14 mouse cellular contexts compared by ENCODE assay signal in genomic region chr10:116267434-116267822, GRCm38 (mm10). TPM values are rescaled to one million over a fixed set of nuclear protein-coding genes. Genes with fewer than 3 reads are reported as not detected.
DNase-seq lines count a peak whose midpoint lies in the region; ATAC-seq and TF ChIP-seq lines count a peak whose summit lies in the region.
"Had no signal": no experiment of that assay in that cellular context is flagged by ENCODE, and none has a peak within 500 bp of the region (broad histone marks: within the 10 kb centered on the region; RNA-seq: fewer than 3 reads in every experiment).

No protein-coding gene starts in this region.

- H3K4me3 ChIP-seq in intestine, embryonic 15.5 days (replicated peaks), result no peak overlapping the region
- H3K4me3 ChIP-seq in intestine, postnatal 0 days (ENCODE audit: low read depth, low read length), result no peak overlapping the region
- H3K4me3 ChIP-seq in brown adipose tissue, adult 24 weeks (ENCODE audit: insufficient read depth, low read depth, low read length), result no peak overlapping the region
- no peak overlapping the region for H3K4me3 ChIP-seq in intestine, embryonic 16.5 days (ENCODE audit: low read length)
- no peak overlapping the region for H3K4me3 ChIP-seq in midbrain, embryonic 11.5 days (ENCODE audit: low read depth, low read length)
- H3K4me3 ChIP-seq: limb, embryonic 13.5 days; midbrain, embryonic 12.5 days had no signal

- 0 out of 2 replicates have a peak overlapping the region, but pooled peaks have one; percentile 6 for H3K4me2 ChIP-seq in intestine, embryonic 15.5 days (replicated peaks)
- no peak overlapping the region for H3K4me2 ChIP-seq in intestine, postnatal 0 days (replicated peaks; ENCODE audit: low read depth)
- H3K4me2 ChIP-seq in intestine, embryonic 16.5 days (ENCODE audit: low read depth, low read length), result no peak overlapping the region
- H3K4me2 ChIP-seq in midbrain, embryonic 11.5 days, result no peak overlapping the region
- H3K4me2 ChIP-seq: hindbrain, embryonic 14.5 days; limb, embryonic 13.5 days; midbrain, embryonic 12.5 days had no signal

- no peaks in the 10 kb centered on the region for H3K27me3 ChIP-seq in intestine, embryonic 15.5 days (replicated peaks)
- H3K27me3 ChIP-seq in intestine, postnatal 0 days (replicated peaks; ENCODE audit: control insufficient read depth, insufficient read depth, low read length), result no peaks in the 10 kb centered on the region
- no peaks in the 10 kb centered on the region for H3K27me3 ChIP-seq in intestine, embryonic 16.5 days (replicated peaks; ENCODE audit: control insufficient read depth, insufficient read depth, low read length)
- H3K27me3 ChIP-seq in midbrain, embryonic 11.5 days (ENCODE audit: control insufficient read depth, insufficient read depth, low read length), result no peaks in the 10 kb centered on the region
- H3K27me3 ChIP-seq: CH12.LX; limb, embryonic 13.5 days; midbrain, embryonic 12.5 days had no signal

- ATAC-seq in intestine, embryonic 15.5 days, result peak; percentile 64
- ATAC-seq in intestine, postnatal 0 days, result no peak
- ATAC-seq in intestine, embryonic 16.5 days, result peak; percentile 69
- no peak for ATAC-seq in midbrain, embryonic 11.5 days (ENCODE audit: low FRiP score)

- 0 out of 2 replicates have a peak overlapping the region, but pooled peaks have one; percentile 32 for H3K27ac ChIP-seq in intestine, embryonic 15.5 days
- no peak overlapping the region for H3K27ac ChIP-seq in intestine, postnatal 0 days (ENCODE audit: low read depth, low read length)
- H3K27ac ChIP-seq in brown adipose tissue, adult 24 weeks (replicated peaks; ENCODE audit: low read depth, low read length), result peak overlapping the region; percentile 99
- peak overlapping the region; percentile 39 for H3K27ac ChIP-seq in intestine, embryonic 16.5 days (ENCODE audit: low read length)
- H3K27ac ChIP-seq in midbrain, embryonic 11.5 days (ENCODE audit: low read depth, low read length), result no peak overlapping the region
- H3K27ac ChIP-seq: hindbrain, embryonic 14.5 days; limb, embryonic 13.5 days; midbrain, embryonic 12.5 days had no signal

- H3K9me3 ChIP-seq in intestine, embryonic 15.5 days, result no peaks in the 10 kb centered on the region
- H3K9me3 ChIP-seq in intestine, postnatal 0 days (ENCODE audit: control insufficient read depth), result no peaks in the 10 kb centered on the region
- H3K9me3 ChIP-seq in intestine, embryonic 16.5 days (ENCODE audit: control insufficient read depth, low read length), result no peaks in the 10 kb centered on the region
- no peaks in the 10 kb centered on the region for H3K9me3 ChIP-seq in midbrain, embryonic 11.5 days (ENCODE audit: control insufficient read depth, low read length)
- H3K9me3 ChIP-seq: limb, embryonic 13.5 days; midbrain, embryonic 12.5 days had no signal

- no peak overlapping the region for H3K9ac ChIP-seq in intestine, embryonic 15.5 days
- no peak overlapping the region for H3K9ac ChIP-seq in intestine, postnatal 0 days (ENCODE audit: low read depth, low read length)
- no peak overlapping the region for H3K9ac ChIP-seq in intestine, embryonic 16.5 days (ENCODE audit: low read depth, low read length)
- H3K9ac ChIP-seq in midbrain, embryonic 11.5 days (ENCODE audit: low read length), result no peak overlapping the region
- H3K9ac ChIP-seq: hindbrain, embryonic 14.5 days; limb, embryonic 13.5 days; midbrain, embryonic 12.5 days had no signal

- peak; percentile 71 to 89 for DNase-seq in kidney, postnatal 36 days
- no peak for DNase-seq in midbrain, embryonic 11.5 days (ENCODE audit: low spot score, missing footprints)
- no peak for DNase-seq in cerebellum, postnatal 25 days
- DNase-seq in thymus, postnatal 36 days, result no peak
- DNase-seq: cerebellum, postnatal 14 days; thymus, postnatal 14 days had no signal

- H3K36me3 ChIP-seq in intestine, embryonic 15.5 days, result no peaks in the 10 kb centered on the region
- H3K36me3 ChIP-seq in intestine, postnatal 0 days (ENCODE audit: control insufficient read depth, insufficient read depth), result no peaks in the 10 kb centered on the region
- no peaks in the 10 kb centered on the region for H3K36me3 ChIP-seq in intestine, embryonic 16.5 days (ENCODE audit: control insufficient read depth, insufficient read depth, low read length)
- H3K36me3 ChIP-seq in midbrain, embryonic 11.5 days (ENCODE audit: control insufficient read depth, insufficient read depth, low read length), result no peaks in the 10 kb centered on the region
- H3K36me3 ChIP-seq: limb, embryonic 13.5 days; midbrain, embryonic 12.5 days had no signal

- H3K4me1 ChIP-seq in intestine, embryonic 15.5 days (replicated peaks), result peaks cover 7% of the 10 kb centered on the region; the same call in 1 of the 2 replicates
- H3K4me1 ChIP-seq in intestine, postnatal 0 days (replicated peaks; ENCODE audit: control insufficient read depth, insufficient read depth, low read length), result 0 out of 2 replicates have a peak, but pooled peaks cover 4% of the 10 kb centered on the region
- peaks cover 30% of the 10 kb centered on the region for H3K4me1 ChIP-seq in brown adipose tissue, adult 24 weeks (ENCODE audit: control insufficient read depth, insufficient read depth, insufficient read length, low read length)
- peaks cover 10% of the 10 kb centered on the region for H3K4me1 ChIP-seq in intestine, embryonic 16.5 days (ENCODE audit: control insufficient read depth, insufficient read depth, low read length)
- H3K4me1 ChIP-seq in midbrain, embryonic 11.5 days (ENCODE audit: control insufficient read depth, insufficient read depth, low read length), result peaks cover 4% of the 10 kb centered on the region; the same call in 1 of the 2 replicates
- H3K4me1 ChIP-seq: limb, embryonic 13.5 days had no signal

- TF ChIP-seq CTCF in intestine, postnatal 0 days (IDR thresholded peaks at IDR 0.05; ENCODE audit: low read depth), result no peak

- WGBS in intestine, embryonic 15.5 days, result 56% methylated on average over 4 of the region's 4 CpGs
- WGBS in intestine, postnatal 0 days, result 50% methylated on average over 4 of the region's 4 CpGs
- WGBS in intestine, embryonic 16.5 days, result 46% methylated on average over 4 of the region's 4 CpGs
- 67% methylated on average over 4 of the region's 4 CpGs for WGBS in midbrain, embryonic 11.5 days

RNA-seq across cellular contexts. Expression of gene Ptprb, which starts 7.9 kb away (rescaled TPM):
- 4.6 and 4.7 TPM in 2 replicates for polyA plus RNA-seq in intestine, embryonic 15.5 days (2015; fragmentation: Nextera tagmentation; extraction: Ambion mirVana)
- 3.2 and 3.7 TPM in 2 replicates for polyA plus RNA-seq in intestine, postnatal 0 days (2015; fragmentation: Nextera tagmentation; extraction: Ambion mirVana)
- polyA plus RNA-seq in brown adipose tissue, adult 24 weeks (2012; ENCODE audit: insufficient read depth, insufficient read length, missing spikeins), result 16.1 and 19.0 TPM in 2 replicates
- 3.2 and 4.4 TPM in 2 replicates for polyA plus RNA-seq in intestine, embryonic 16.5 days (2015; fragmentation: Nextera tagmentation; extraction: Ambion mirVana)
- polyA plus RNA-seq in midbrain, embryonic 11.5 days (2014; fragmentation: Nextera tagmentation; extraction: Ambion mirVana), result 2.9 and 3.1 TPM in 2 replicates

Comparison
In these comparisons a context has a peak if more than half of its experiments do, and no peak if none do; other contexts are left out.
1. ATAC-seq: peak in intestine, embryonic 15.5 days (single experiment) and intestine, embryonic 16.5 days (single experiment); none in intestine, postnatal 0 days (single experiment) and midbrain, embryonic 11.5 days (single experiment).
2. H3K27ac ChIP-seq: peak in intestine, embryonic 15.5 days (single experiment), brown adipose tissue, adult 24 weeks (single experiment) and intestine, embryonic 16.5 days (single experiment); none in intestine, postnatal 0 days (single experiment) and midbrain, embryonic 11.5 days (single experiment).
3. DNase-seq: peak in kidney, postnatal 36 days (2 of 2); none in midbrain, embryonic 11.5 days (single experiment), cerebellum, postnatal 25 days (0 of 2) and thymus, postnatal 36 days (0 of 2).